Mouse (Mus musculus) kidney, embryonic 16.5 days (tissue): ENCODE measurements at regions not wholly inside any gene's neighbourhood (a gene's known extent, or its start where the extent isn't known, plus 50 kb on each side); places are given as distances from the start of the nearest gene placed in this dataset.

ENCODE experiments used
- ATAC-seq: fragments of 200-750 bp; cut with Nextera tagmentation; 2 replicates; pipeline ENCODE4 v1.8.0; 2017; ENCODE audit warnings: moderate TSS enrichment; ENCODE audit not compliant: low FRiP score, low TSS enrichment
- H3K27ac ChIP-seq: fragments of 300-500 bp; sonication (generic); 2 replicates; pipeline ENCODE4 v1.5.1; 2014; ENCODE audit warnings: low read length
- H3K27me3 ChIP-seq: fragments of 300-500 bp; sonication (generic); 2 replicates; pipeline ENCODE4 v1.6.1; 2014; ENCODE audit warnings: low read length, control low read depth, mixed read lengths; ENCODE audit not compliant: insufficient read depth
- H3K36me3 ChIP-seq: fragments of 300-500 bp; sonication (generic); 2 replicates; pipeline ENCODE4 v1.6.1; 2014; ENCODE audit warnings: low read length, control low read depth, mixed read lengths; ENCODE audit not compliant: insufficient read depth
- H3K4me1 ChIP-seq: fragments of 300-500 bp; sonication (generic); 2 replicates; pipeline ENCODE4 v1.6.1; 2014; ENCODE audit warnings: low read length, control low read depth, mixed read lengths; ENCODE audit not compliant: insufficient read depth
- H3K4me2 ChIP-seq: fragments of 300-500 bp; sonication (generic); replicated peaks from 2 replicates; pipeline ENCODE4 v1.6.1; 2014; ENCODE audit warnings: low read depth, low read length
- H3K4me3 ChIP-seq: fragments of 300-500 bp; sonication (generic); 2 replicates; pipeline ENCODE4 v1.5.1; 2014; ENCODE audit warnings: mild to moderate bottlenecking, low read length
- H3K9ac ChIP-seq: fragments of 300-500 bp; sonication (generic); replicated peaks from 2 replicates; pipeline ENCODE4 v1.6.1; 2014; ENCODE audit warnings: low read length
- H3K9me3 ChIP-seq: fragments of 300-500 bp; sonication (generic); 2 replicates; pipeline ENCODE4 v1.6.1; 2016; ENCODE audit warnings: low read length, control low read depth
- WGBS: fragments of 180-500 bp; shearing (Covaris S2); extraction: QIAGEN DNeasy Blood & Tissue Kit; methylation state at CpG from one replicate; pipeline ENCODE4 v1.1.7; 2014; 5-methylcytosine and 5-hydroxymethylcytosine counted together

DNA sequence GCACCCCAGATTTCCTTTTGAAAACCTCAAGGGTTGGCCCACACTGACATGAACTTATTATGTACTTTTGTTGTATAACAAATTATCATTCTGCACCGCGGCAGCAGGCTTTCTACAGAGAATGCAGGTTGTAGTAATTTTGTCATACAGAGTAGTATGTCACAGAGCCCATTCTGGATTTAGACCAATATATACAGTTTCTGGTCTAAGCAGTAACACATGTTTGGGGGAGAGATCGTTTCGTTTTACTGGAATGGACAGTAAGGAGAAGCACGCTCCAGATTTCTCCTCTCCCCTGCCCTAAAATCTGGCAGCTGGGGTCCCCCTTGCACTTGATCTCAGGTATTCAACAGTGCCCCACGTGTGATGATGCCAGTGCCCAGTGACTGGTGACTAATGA is 76.0 kb upstream of the Smim23 start:
- Histone ChIP-seq H3K4me3 (no peak overlapping the region), H3K9me3 (no peaks in the 10 kb centered on the region), H3K27me3 (no peaks in the 10 kb centered on the region), H3K4me2 (no peak overlapping the region), H3K36me3 (no peaks in the 10 kb centered on the region), H3K27ac (no peak overlapping the region), H3K9ac (no peak overlapping the region), H3K4me1 (peaks cover 4% of the 10 kb centered on the region; the same call in 1 of the 2 replicates)
- ATAC-seq: no peak
- 55% methylated on average over 6 of the region's 6 CpGs for WGBS

- Histone ChIP-seq H3K9me3 (no peaks in the 10 kb centered on the region), H3K27me3 (no peaks in the 10 kb centered on the region), H3K4me1 (peaks cover 4% of the 10 kb centered on the region; the same call in 1 of the 2 replicates), H3K4me3 (no peak overlapping the region), H3K36me3 (no peaks in the 10 kb centered on the region), H3K9ac (no peak overlapping the region), H3K27ac (no peak overlapping the region), H3K4me2 (no peak overlapping the region)
- WGBS: 28% methylated on average over 13 of the region's 13 CpGs
- ATAC-seq: 0 out of 2 replicates have a peak, but pooled peaks have one; percentile 27
Measured at GRCm38 (mm10) chr11:32899604-32900216, 75.3 kb upstream of the Smim23 start.

DNA sequence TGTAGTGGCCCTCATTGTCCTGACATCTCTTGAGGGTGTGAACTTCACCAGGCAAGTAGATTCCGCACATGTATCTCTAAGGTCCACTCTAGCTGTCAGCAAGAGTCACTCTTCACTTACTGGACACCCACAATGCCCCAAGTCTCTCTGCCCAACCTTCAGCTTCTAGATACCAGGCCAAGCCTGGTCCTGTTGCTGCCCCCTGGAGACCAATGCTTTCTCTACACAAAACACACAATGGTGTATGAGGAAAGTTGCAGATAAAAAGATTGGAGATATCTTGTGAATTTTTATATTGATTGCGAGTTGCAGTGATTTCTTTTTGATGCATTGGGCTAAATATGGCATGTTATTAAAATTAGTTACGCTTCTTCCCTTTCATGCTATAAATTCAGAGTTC is 71.0 kb upstream of the Smim23 start:
- H3K27ac ChIP-seq: no peak overlapping the region
- WGBS: 78% methylated on average over 3 of the region's 3 CpGs
- peaks cover 4% of the 10 kb centered on the region; the same call in 1 of the 2 replicates for H3K4me1 ChIP-seq
- H3K36me3 ChIP-seq: no peaks in the 10 kb centered on the region
- H3K9ac ChIP-seq: no peak overlapping the region
- H3K9me3 ChIP-seq: no peaks in the 10 kb centered on the region
- H3K4me2 ChIP-seq: no peak overlapping the region
- no peak for ATAC-seq
- H3K27me3 ChIP-seq: no peaks in the 10 kb centered on the region
- no peak overlapping the region for H3K4me3 ChIP-seq

- no peaks in the 10 kb centered on the region for H3K9me3 ChIP-seq
- no peaks in the 10 kb centered on the region for H3K4me1 ChIP-seq
- H3K4me3 ChIP-seq: no peak overlapping the region
- H3K4me2 ChIP-seq: no peak overlapping the region
- H3K36me3 ChIP-seq: no peaks in the 10 kb centered on the region
- ATAC-seq: no peak
- no peaks in the 10 kb centered on the region for H3K27me3 ChIP-seq
- WGBS: 62% methylated on average over 11 of the region's 11 CpGs
- no peak overlapping the region for H3K27ac ChIP-seq
- H3K9ac ChIP-seq: no peak overlapping the region
Measured at GRCm38 (mm10) chr11:32893146-32893903, 68.9 kb upstream of the Smim23 start.

GRCm38 (mm10) chr11:32892496-32892895 is 68.1 kb upstream of the Smim23 start:
- 84% methylated on average over 5 of the region's 5 CpGs for WGBS
- H3K4me1 ChIP-seq: no peaks in the 10 kb centered on the region
- H3K27ac ChIP-seq: no peak overlapping the region
- no peaks in the 10 kb centered on the region for H3K9me3 ChIP-seq
- H3K4me2 ChIP-seq: no peak overlapping the region
- H3K9ac ChIP-seq: no peak overlapping the region
- no peaks in the 10 kb centered on the region for H3K36me3 ChIP-seq
- no peak overlapping the region for H3K4me3 ChIP-seq
- no peak for ATAC-seq
- no peaks in the 10 kb centered on the region for H3K27me3 ChIP-seq

- H3K9ac ChIP-seq: no peak overlapping the region
- no peak overlapping the region for H3K27ac ChIP-seq
- 10% methylated on average over 7 of the region's 7 CpGs for WGBS
- ATAC-seq: no peak
- no peak overlapping the region for H3K4me2 ChIP-seq
- no peaks in the 10 kb centered on the region for H3K27me3 ChIP-seq
- no peaks in the 10 kb centered on the region for H3K9me3 ChIP-seq
- no peaks in the 10 kb centered on the region for H3K4me1 ChIP-seq
- no peaks in the 10 kb centered on the region for H3K36me3 ChIP-seq
- no peak overlapping the region for H3K4me3 ChIP-seq
Measured at GRCm38 (mm10) chr11:32889248-32889647, 64.8 kb upstream of the Smim23 start.

DNA sequence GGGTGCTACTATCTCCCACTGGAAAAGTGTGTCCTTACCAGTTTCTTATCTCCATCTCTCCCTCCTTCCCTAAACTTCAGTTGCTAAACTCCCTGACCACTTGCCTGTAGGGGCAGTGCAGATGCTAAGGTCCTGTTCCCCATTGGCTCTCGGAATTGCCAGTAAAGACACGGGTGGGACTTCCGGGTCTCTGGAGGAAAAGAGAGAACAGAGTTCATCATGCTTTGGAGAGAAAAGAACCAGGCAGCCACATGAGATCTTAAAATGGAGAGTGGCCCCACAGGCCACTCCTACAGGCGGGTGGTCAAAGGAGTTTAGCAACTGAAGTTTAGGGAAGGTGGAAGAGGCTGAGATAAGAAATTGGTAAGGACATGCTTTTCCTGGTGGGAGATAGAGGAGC is 60.3 kb upstream of the Smim23 start:
- ATAC-seq: no peak

DNA sequence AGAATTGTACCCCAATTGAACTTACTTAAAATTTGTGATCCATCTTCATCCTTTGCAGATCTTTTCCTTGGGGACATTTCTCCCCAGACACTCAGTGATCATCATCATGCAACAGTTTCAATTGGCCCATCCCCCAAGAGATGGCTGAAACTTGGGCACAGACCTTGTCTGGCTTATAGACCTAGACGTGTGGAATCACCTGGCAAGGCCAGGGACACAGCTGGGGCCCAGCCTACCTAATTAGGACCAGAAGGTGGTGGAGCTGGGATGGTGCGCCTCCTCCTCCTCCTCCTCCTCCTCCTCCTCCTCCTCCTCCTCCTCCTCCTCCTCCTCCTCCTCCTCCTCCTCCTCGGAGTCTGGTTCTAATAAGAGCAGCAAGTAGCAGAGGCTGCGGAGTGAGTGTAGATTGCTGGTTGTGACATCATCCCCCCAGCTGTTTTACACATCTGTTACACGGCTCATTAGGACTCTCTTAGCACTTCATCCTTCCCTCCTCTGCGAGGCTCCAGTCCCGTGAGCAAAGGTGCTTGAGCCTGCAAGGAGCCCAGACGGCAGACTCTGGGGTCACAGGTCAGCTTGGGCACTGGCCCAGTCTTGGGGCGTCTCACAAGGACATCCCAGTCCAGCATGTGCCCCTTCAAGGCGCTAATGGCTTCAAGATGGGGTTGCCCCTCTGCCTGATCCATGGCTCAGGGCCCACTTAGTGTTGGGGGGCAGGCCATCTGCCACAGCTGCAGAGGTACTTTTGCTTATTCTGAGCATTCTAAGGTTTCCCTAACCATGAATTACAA is 58.9 kb upstream of the Smim23 start:
- WGBS: 25% methylated on average over 9 of the region's 10 CpGs
- ATAC-seq: no peak; the same call in 1 of the 2 replicates
- H3K9ac ChIP-seq: no peak overlapping the region

More for the DNA sequence above, 60.3 kb upstream of the Smim23 start:
- Histone ChIP-seq H3K4me1 (no peaks in the 10 kb centered on the region), H3K4me3 (no peak overlapping the region), H3K27ac (no peak overlapping the region), H3K27me3 (no peaks in the 10 kb centered on the region), H3K9ac (no peak overlapping the region), H3K9me3 (no peaks in the 10 kb centered on the region), H3K36me3 (no peaks in the 10 kb centered on the region), H3K4me2 (no peak overlapping the region)
- WGBS: 71% methylated on average over 4 of the region's 4 CpGs

GRCm38 (mm10) chr11:32878967-32879366 is 54.6 kb upstream of the Smim23 start:
- no peak overlapping the region for H3K9ac ChIP-seq
- H3K36me3 ChIP-seq: no peaks in the 10 kb centered on the region
- WGBS: 96% methylated on average over 3 of the region's 3 CpGs
- no peaks in the 10 kb centered on the region for H3K4me1 ChIP-seq
- H3K4me2 ChIP-seq: no peak overlapping the region
- no peak overlapping the region for H3K27ac ChIP-seq
- no peak for ATAC-seq
- no peaks in the 10 kb centered on the region for H3K27me3 ChIP-seq
- H3K9me3 ChIP-seq: peaks cover 8% of the 10 kb centered on the region
- H3K4me3 ChIP-seq: no peak overlapping the region

More for the DNA sequence above, 58.9 kb upstream of the Smim23 start:
- Histone ChIP-seq H3K4me2 (no peak overlapping the region), H3K9me3 (peaks cover 6% of the 10 kb centered on the region), H3K36me3 (no peaks in the 10 kb centered on the region), H3K27me3 (no peaks in the 10 kb centered on the region), H3K4me1 (no peaks in the 10 kb centered on the region), H3K4me3 (no peak overlapping the region), H3K27ac (no peak overlapping the region)
